Mouse (Mus musculus): ENCODE data around the gene Gm12830. TPM values are rescaled to one million over a fixed set of nuclear protein-coding genes. Genes with fewer than 3 reads are reported as not detected.

The Gm12830 gene
- polyA plus RNA-seq, 1 experiment from 2014 or later = not detected

DNA sequence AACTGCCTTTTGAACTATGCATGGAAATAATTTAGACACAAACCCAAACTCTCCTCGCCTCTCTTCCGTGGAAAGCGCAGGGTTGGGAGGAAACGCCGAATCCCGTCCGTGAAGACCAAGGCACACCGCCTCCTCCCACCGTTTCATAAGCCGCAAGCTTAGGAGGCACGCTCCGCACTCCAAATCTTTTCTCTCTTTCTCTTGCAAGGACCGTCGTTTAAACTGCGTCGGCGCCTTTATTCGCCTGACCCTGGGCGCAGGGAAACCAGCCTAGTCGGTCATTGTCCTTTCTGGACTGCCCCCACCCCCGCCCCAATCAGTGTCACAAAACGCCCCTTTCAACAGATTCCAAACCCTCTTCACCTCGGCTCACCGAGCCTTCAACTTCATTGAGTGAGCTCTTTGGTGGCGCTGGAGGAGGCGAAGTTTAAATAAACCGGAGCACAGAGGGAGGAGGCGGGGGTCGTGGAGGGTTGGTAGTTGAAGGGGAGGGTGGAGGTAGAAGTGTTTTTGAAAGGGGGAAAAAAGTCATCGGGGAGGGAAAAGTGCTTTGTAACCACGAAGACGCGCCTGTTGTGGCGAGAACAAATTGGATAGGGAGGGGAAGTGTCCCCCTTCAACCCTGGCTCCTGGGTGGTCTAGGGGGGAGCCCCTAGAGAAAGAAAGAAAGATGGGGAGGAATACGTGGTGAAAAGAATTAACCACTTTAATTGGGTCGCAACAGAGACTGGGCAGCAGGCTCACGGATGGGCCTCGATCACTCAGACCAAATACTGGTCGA, 81.3 kb downstream of the Gm12830 start:
- H3K36me3 ChIP-seq = no peaks in the 10 kb centered on the region
- no peak overlapping the region; the same call in 1 of the 2 replicates for H3K4me2 ChIP-seq
- no peak overlapping the region for H3K4me3 ChIP-seq
- no peak overlapping the region for H3K9ac ChIP-seq
- peaks cover 100% of the 10 kb centered on the region for H3K27me3 ChIP-seq
- H3K27ac ChIP-seq = no peak overlapping the region
- peaks cover 19% of the 10 kb centered on the region for H3K4me1 ChIP-seq (replicated peaks)
- 3% methylated on average over 39 of the region's 39 CpGs for WGBS
- no peaks in the 10 kb centered on the region for H3K9me3 ChIP-seq (replicated peaks)
- ATAC-seq (replicated peaks; ENCODE audit: insufficient number of reproducible peaks, insufficient read depth, low FRiP score, low read depth) = no peak

DNA sequence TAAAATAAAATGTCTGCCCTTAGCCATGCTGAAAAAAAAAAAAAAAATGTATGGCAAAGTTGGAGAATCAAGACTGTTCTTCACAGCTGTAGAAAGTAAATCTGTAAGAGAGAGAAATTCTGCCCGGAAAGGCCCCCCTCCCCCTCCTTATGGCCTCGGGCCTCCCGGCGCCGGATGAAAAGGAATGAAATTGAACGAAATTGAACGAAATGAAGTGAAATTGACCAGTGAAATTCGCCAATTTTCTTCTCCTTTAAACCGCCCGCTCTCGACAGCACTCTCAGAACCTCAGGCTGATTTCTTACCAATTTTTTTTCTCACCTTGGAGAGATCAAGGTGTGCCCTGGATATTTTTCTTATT, 81.9 kb downstream of the Gm12830 start:
- Histone ChIP-seq H3K4me2 (no peak overlapping the region), H3K36me3 (no peaks in the 10 kb centered on the region), H3K9me3 (replicated peaks) (no peaks in the 10 kb centered on the region), H3K9ac (no peak overlapping the region), H3K4me1 (replicated peaks) (peaks cover 24% of the 10 kb centered on the region), H3K27me3 (peaks cover 100% of the 10 kb centered on the region), H3K4me3 (no peak overlapping the region), H3K27ac (no peak overlapping the region)
- 11% methylated on average over 11 of the region's 11 CpGs for WGBS
- ATAC-seq (replicated peaks; ENCODE audit: insufficient number of reproducible peaks, insufficient read depth, low FRiP score, low read depth) = no peak

DNA sequence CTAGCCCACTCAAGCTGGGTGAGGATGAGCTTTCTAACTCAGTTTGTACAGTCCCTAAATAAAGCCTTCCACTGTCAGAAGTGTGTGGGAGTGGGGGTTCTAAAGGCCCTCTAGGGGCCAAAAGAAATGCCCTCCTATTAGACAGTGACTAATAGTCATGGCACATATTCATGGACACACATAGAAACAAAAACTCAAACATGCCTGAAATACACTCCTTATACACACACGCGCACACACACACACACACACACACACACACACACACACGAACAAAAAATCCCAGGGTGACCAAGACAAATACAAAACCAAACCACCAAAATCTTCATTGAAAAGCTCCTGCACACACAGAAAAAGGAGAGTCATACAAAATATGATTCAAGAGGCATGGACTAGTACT, 84.0 kb downstream of the Gm12830 start:
- H3K4me3 ChIP-seq = no peak overlapping the region
- WGBS = 64% methylated on average over 3 of the region's 3 CpGs
- H3K27me3 ChIP-seq = peaks cover 99% of the 10 kb centered on the region
- H3K4me2 ChIP-seq = no peak overlapping the region
- no peaks in the 10 kb centered on the region for H3K36me3 ChIP-seq
- no peak for ATAC-seq (replicated peaks; ENCODE audit: insufficient number of reproducible peaks, insufficient read depth, low FRiP score, low read depth)
- no peak overlapping the region for H3K9ac ChIP-seq
- no peaks in the 10 kb centered on the region for H3K9me3 ChIP-seq (replicated peaks)
- H3K4me1 ChIP-seq (replicated peaks) = peaks cover 37% of the 10 kb centered on the region
- no peak overlapping the region for H3K27ac ChIP-seq

Other genes with a start within 250 kb of the Gm12830 start
- gene Foxd2, start 87.2 kb downstream of the Gm12830 start, polyA plus RNA-seq (2015; fragmentation: Nextera tagmentation; extraction: Ambion mirVana) = 0.15 TPM in 1 of 2 replicates, not detected in the other
- not detected in 2 replicates for gene Foxe3, start 104.3 kb downstream of the Gm12830 start, polyA plus RNA-seq (2015; fragmentation: Nextera tagmentation; extraction: Ambion mirVana)
- gene Cmpk1, start 165.5 kb downstream of the Gm12830 start, polyA plus RNA-seq (2015; fragmentation: Nextera tagmentation; extraction: Ambion mirVana) = 60.9 and 62.9 TPM in 2 replicates
- 6.5 and 8.4 TPM in 2 replicates for gene Stil, start 178.4 kb downstream of the Gm12830 start, polyA plus RNA-seq (2015; fragmentation: Nextera tagmentation; extraction: Ambion mirVana)
- gene Tal1, start 234.7 kb downstream of the Gm12830 start, polyA plus RNA-seq (2015; fragmentation: Nextera tagmentation; extraction: Ambion mirVana) = 1.1 and 1.5 TPM in 2 replicates